Mouse (Mus musculus) kidney, postnatal 25 days (tissue): ENCODE measurements around the gene 1700012B07Rik.

Experiments
- DNase-seq, 2 experiments: peaks; one replicate each; pipeline ENCODE4 v3.0.0; 2021; ENCODE audit warnings: mixed read lengths in 2 of 2

1700012B07Rik gene

DNA sequence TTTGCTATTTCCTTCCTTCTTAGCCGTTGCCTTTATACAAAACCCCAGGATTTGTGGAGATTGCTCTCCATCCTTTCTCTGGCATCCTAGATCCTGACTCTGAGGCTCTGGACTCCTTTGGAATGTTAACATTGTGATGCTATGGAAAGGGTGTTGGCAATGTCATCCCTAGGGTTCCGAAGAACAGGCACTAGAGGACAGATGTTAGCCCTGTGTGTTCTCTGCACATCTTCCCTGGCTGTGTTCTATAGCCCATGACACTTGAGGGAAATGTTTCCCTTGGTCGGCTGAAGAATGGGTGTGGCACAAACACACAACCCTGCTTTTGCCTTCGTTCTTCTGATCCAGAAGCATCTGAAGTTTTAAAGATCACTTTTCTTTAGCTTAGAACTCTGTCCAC lies at the start of gene 1700012B07Rik:
Gene 1700012B07Rik (minus strand): TSS at position 101 of the 400 bp plus-strand sequence.
- DNase-seq = no peak

DNA sequence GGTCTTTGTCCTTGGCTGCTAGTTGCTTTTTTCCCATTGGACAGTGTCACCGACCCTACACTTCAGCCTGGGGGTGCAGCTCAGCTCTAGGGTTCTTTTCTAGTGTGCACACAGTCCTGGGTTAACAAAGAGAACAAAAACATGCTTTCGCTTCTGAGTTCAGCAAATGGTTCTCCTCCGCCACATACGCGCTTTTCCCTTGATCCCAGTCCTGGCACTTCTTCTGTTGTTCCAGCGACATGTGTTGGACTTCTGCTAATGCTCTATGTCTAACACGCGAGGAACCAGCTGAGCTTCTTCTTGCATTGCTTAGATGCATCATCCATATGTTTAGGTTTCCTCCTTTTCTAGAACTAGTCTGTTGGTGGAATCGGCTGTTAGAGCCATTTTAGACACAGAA lies 48.9 kb upstream of the 1700012B07Rik start:
- DNase-seq = no peak

DNA sequence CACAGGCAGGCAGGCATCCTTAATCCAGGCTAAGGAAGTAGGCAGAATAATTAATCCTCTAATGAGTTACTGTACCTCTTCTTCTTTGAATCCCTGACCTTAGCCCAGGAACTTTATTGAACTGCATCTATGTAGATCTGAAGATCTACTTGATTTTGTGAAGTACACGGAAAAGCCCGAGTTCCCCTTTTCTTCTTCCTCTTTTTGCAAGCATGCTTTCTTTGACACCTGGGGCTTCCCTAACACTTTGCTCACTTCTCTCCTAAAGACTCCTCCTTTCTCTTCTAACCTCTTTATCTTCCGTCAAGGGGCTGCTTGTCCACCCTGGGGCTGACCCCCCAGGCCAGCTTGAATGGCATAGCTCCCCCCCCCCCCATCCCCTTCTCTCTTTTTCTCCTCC lies 48.0 kb upstream of the 1700012B07Rik start:
- no peak for DNase-seq

DNA sequence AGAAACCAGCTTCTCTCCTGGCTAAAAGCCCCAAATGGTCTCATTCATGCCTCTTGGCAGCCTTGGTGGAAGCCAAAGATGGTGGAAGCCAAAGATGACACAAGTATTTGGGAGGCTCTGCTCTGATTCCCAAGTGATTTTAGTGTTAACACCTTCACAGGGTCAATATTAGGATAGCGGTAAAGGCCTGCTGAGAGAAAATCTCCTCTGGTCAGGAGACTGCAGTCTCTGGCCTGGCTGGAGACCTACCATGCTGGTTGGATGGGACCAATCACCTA lies 47.6 kb upstream of the 1700012B07Rik start:
- DNase-seq = no peak

DNA sequence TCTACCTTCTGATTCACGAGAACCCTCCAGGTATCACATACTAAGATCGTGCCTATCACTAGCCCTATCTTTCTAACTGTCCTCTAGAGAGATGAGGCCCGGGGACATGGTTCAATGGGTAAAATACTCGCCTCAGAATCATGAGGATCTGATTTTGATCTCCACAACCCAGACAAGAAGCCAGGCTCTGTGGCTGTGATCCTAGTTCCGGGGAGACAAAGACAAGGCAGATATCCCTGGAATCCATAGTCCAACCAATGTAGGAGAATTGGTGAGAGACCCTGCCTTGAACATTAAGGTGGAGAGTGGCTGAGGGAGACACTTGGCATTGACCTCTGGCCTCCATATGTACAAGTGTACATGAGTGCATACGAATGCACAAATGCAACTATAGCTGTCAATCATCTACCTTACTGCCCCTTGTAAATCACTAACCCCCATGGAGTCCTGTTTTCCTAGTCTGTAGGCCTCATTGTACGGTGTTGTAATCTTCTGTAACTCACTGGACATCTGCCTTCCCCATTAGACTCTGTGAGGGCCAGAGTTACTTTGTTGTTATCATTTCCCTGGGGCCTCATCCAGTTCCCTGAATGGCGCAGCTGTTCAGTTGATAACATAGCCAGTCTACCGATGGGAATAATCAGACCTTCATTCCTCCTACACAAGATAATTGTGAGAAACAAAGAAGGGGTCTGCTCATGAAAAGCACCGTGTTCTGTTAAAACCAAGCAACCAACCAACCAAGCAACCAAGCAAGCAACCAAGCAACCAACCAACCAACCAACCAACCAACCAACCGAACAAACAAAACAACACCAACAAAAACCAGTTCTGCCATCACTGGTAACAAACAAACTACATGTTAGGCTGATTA lies 47.0 kb upstream of the 1700012B07Rik start:
- no peak for DNase-seq

DNA sequence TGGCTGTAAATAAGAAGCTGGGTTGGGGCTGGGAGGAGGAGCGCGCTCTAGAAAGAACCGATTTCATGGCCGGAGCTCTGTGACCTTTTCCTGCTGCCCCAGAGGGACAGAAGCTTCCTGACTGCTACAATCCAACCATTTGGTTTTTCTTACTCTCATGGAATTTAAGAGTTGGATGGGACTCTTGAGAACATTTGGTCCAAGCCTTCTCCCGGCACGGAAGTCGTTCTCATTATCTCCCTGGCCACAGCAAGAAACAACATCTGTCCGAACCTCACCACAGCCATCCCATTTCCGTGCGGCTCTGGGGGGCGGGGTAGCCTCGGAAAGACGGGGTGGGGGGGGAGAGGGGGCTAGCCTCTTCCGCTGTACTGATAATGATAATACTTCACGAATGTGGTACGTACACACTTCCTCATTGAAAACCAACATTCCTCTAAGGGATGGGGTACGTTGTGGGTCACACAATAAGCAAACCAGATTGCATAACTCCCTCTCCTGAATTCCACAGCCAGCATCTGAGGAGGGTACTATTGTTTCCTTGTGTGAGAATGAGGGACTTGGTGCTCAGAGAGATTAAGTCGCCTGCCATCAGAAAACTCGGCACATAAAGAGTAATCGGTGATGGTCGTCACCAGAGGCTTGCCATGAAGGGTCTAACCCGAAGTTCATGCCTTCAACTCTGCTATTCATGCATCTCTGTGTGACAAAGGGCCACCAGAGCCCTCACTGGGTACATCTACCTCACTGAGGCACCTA lies 46.2 kb upstream of the 1700012B07Rik start:
- peak; percentile 37 to 72 for DNase-seq

DNA sequence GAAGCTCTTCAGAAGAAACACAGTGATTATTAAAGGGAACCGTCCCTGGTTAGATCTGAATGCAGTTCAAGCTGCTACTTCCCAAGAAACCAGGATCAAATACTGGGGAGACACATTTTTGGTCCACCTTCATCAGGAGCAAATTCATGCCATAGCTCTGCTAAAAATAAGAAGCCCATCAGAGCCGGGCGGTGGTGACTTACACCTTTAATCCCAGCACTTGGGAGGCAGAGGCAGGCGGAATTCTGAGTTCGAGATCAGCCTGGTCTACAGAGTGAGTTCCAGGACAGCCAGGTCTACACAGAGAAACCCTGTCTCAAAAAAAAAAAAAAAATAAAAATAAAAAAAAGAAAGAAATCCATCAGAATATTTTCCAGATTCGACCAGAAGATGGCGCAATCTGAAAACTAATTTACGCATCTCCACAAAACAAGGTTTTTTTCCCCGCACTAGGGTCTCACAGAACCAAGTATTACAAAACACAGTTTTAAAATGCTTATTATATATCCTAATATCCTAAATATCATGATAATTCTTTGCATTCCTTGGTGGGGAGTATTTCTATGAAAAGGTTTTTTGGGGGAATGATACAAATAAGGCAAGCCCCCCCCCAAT lies 45.4 kb upstream of the 1700012B07Rik start:
- peak in 1 of 2 experiments; percentile 59 for DNase-seq

DNA sequence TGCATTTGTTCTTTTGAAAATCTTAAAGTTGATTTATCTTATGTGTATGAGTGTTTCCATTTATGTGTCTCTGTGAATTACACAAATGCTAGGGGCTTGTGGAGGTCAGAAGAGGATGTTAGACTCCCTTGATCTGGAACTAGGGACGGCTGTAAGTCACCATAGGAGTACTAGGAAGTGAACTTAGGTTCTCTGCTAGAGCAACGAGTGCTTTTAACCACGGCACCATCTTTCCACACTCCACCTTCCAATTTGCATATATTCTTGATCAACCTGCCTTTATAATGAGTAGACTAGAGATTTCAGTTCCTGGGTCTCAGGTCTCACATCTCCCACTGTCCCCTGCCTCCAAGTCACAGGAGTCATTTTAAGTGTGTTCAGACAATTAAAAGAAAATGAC lies 44.8 kb upstream of the 1700012B07Rik start:
- DNase-seq = no peak

DNA sequence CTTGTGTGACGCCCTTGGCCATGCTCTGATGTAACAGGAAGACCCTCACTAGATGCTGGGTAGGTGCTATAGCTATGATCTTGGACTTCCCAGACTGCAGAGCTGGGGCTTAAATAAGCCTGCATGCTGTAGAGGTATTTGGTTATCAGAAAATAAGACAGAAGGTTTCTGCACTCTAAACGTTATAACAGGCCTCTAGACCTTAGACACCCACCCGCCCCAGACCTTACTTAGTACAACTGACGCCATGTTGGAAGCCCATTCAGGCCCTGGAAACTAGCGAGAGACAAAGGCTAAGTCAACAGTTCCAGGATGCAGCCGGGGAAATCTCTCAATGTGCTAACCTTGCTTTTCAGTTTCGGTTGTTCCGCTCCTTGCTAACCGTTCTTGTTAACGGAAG lies 44.2 kb upstream of the 1700012B07Rik start:
- no peak for DNase-seq

DNA sequence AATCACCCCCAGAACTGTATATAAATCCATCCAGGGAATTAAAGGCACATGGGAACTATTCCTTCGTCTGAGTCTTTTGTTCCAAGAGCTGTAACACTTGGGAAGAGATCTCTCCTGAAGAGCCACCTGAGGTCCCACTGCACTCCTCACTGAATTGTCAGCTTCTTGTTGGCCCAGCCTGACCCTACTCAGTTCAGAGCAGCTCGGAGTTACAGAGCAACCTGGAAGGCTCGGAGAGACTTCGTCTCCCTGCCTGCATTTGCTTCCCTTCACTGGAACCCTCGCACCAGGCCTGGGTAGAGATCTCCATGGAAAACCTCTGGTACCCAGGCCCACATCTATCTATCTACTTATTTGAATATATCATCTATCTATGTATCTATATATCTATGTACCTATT lies 40.0 kb upstream of the 1700012B07Rik start:
- DNase-seq = no peak

DNA sequence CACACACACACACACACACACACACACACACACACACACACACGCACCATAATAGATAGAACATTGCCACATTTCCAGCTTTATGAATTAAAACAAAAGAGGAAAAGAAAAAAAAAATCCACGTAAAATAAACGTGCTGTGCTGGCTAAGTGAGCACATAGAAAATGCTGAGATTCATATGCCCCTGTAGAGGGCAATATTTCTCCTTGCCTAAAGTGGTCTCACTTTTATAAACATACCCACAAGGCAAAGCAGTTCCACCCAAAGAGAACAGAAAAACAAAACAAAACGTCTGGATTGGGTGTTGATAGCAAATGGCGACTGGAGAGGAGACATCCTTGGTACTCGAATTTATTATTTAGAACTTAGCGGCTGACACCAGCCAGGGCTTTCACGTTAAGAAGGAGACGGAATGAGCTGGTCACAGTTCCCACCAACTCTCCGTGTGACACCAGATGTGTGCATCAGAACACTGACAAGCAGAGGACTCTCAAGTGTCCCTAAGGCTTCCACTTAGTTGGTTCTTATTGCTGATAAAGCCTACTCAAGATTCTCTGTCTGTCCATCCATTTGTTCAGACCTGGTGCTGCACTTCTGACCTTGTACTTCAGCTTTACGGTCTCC lies 38.8 kb upstream of the 1700012B07Rik start:
- no peak for DNase-seq

DNA sequence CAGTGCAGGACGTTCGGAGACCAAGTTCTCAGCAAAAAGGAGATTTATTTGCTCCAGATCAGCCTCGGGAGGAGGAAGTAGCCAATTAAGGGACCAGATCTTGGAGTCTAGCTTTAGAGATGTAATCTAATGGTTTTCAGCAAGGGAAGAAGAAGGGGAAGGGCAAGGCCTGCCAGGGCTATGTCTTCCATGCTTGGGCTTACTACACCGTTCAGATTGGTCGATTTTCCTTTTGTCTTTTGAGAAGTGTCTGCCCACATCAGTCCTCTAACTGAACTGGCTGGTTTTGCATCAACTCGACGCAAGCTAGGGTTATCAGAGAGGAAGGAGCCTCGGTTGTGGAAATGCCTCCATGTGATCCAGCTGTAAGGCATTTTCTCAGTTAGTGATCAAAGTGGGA lies 37.7 kb upstream of the 1700012B07Rik start:
- no peak for DNase-seq

DNA sequence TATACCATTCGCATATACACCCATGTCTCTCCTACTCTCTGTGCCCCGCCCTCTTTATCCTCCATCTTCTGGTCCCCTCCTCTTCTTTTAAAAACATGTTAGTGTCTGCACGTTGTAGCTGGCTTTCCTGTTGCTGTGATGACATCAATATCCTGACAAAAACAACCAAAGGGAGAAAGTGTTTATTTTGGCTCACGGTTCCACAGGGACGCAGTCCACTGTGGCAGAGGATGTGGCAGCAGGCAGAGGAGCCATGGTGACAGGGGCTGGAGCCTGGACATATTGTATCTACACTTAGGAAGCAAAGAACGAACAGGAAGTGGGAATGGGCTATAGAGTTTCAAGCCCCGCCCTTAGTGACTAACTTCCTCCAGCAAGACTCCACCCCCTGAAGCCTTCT lies 36.1 kb upstream of the 1700012B07Rik start:
- DNase-seq = no peak

DNA sequence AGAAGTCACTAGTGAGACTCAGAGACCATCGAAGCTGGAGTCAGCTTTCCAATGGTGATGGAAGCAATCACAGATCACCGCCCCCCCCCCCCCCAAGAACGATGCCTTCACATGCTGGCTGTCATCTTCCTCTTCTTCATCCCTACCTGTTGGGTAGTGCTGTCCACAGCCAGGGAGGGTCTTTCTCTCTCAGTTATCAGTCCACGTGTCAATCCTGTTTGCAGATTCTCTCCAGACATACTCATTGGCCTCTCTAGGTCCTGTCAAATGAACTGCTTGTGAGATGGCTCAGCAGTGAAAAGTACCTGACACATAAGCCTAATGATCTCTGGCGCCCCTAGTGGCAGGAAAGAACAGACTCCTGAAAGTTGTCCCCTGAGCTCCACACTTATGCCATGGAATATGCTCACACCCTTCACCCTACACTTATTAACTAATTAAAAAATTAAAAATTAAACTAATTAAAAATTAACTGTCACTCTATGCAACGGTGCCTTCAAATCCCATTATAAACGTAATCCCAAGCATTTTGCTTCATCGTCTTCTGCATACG lies 35.4 kb upstream of the 1700012B07Rik start:
- DNase-seq = peak; percentile 56 to 83

DNA sequence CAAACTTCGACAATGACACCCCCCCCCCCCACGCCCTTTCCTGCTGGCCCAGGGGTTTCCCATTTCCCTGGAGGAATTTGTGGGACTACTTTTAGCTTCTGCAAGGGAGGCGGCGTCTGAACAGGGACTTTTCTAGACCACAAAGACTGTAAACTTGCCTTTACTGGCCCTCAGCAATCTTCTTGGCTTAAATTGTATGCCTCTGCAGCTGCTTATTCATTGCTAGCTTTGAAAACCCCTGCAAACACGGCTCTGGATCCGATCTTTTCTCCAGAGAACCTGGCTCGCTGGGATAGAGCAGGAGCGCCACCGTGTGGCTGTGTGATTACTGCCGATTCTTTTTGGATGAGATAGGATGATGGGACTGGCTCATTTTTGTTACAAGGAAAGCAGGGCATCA lies 32.7 kb upstream of the 1700012B07Rik start:
- DNase-seq = peak; percentile 80 to 94

DNA sequence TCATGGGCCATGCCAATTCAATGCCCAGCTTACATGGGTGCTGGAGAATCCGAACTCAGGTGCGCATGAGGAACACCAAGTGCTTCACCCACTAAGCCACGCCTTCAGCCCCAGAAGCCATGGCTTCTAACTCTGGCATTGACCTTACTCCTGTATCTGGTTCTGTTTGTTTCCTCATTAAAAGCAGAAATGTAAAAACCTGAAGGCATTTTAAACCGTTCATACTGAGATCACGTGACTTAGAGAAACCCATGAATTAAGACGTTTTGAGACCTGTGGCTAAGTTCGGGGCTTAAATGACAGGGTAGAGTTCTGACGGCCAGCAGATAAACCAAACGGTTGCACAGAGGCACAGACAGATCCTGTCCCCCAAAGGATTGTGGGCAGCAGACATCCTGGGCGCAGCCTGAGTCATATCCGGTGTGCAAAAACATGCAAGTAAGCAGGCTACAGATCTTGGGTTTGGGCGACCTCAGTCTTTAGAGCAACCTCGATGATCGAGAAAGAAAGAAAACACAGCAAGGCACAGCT lies 32.2 kb upstream of the 1700012B07Rik start:
- DNase-seq = peak; percentile 24 to 56

DNA sequence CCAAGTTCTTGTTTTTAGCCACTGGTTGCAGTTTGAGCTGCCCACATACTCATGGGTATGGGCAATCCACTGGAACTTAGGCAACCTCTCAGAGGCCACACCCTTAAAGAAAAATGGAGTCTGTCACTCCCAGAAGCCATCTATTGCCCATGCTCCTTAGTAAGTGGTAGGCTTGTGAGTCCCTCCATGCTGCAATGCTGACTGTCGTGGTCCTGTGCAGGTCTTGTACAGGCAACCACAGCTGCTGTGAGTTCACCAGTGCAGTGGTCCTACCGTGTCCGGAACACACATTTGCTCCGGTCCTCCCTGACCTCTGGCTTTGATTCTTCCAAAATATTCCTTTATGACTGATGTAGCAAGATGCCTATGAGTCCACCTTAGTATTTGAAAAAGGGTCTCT lies 31.6 kb upstream of the 1700012B07Rik start:
- no peak for DNase-seq

DNA sequence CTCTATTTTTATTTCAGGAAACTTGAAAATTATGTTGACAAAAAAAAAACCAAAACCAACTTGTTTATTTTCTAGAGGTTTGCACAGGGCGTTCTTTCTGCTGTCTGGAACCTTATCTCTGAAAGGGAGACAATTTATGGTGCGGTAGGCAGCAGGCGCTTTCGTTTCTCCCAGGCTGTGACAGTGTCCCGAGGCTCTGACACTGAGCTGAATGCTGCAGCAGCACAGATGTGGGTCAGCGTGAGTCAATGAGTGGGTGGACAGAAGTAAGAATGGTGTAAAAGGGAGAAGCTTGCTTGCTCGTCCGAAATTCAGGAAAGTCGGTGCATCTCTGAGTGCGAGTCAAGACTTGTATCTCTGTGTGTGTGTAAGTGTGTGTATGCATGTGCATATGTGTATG lies 29.2 kb upstream of the 1700012B07Rik start:
- peak; percentile 39 to 74 for DNase-seq

DNA sequence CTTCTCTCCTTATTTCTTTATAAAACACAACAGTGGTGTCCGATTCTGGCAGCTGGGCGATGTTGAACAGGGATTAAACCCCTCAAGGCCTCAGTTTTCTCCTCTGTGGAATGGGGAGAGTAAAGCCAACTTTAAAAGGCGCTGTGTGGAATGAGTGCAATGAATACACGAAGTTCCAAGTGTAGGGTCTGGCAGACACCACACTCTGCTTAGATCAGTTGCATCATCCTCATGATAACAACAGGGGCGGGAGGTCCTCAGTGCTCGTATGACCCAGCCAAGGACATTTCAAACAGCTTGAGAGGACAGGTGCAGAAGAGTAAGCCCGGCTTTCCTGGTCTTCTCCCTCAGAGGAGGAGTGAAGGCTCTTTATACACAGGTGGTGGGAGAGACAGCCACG lies 26.2 kb upstream of the 1700012B07Rik start:
- no peak for DNase-seq

DNA sequence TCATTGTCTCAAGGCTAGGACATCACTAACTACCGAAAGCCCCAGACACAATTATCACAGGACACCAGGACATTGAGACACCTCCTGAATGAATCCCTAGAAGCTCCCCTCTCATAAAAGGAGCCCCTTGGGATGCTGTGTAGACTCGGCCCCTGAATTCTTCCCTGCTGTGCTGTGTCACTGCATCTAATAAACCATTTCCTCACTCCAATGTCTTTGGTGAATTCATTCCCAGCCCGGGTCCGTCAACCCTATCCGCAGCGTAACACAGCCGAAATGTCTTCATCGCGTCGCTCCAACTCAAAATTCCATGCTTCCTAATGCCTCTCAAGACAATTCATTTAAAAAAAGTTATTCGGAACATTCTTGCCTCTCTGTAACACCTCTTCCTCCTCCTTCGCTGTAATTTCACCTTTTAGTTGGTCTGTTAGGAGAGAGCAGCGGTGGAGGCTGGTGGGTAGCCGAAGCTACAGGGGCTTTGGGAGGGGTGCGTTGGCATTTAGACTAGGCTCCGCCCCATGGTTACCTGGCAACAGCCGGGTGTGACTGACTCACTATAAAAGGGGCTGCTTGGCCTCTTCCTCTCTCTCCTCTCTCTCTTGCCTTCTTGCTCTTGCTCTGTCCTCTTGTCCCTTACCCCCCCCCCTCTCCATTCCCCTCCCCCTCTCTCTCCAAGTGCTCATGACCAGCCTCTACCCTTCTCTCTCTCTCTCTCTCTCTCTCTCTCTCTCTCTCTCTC lies 25.6 kb upstream of the 1700012B07Rik start:
- DNase-seq = no peak

DNA sequence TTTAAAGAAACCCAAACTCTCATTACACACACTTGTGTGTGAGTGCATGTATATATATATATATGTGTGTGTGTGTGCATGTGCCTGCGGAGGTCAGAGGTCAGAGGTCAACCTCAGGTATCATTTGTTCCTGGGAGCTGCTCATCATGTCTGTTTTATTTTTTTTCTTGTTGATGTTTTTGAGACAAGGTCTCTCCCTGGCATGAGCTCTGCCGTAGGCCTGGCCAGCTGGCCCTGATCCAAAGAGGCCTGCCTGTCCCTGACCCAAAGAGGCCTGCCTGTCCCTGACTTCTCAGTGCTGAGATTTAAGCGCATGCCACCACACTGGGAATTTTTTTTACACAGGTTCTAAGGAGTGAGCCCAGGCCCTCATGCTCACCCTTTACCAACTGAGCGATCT lies 24.1 kb upstream of the 1700012B07Rik start:
- peak; percentile 54 to 56 for DNase-seq

DNA sequence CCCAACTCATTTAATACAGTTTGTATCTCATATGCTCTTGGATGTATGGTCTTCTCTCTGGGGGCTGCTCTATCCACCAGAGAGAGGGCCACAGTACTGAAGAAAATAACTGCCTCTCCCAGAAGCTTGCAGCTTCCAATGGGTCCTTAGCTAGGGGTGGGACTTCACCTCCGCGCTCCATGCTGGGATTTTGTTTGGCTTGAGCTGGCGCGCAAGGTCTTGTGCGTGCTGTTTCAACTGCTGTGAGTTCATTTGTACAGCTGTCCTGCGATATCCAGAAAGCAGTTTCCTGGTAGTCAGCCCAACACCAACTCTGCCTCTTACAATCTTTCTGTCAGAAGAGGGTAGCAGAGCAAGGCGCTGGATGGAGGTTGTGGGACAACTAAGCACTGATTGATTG lies 18.5 kb upstream of the 1700012B07Rik start:
- no peak for DNase-seq
